ENCODE assay signal across 16 mouse cellular contexts in genomic region chr7:118937469-118938387, GRCm38 (mm10). TPM values are rescaled to one million over a fixed set of nuclear protein-coding genes. Genes with fewer than 3 reads are reported as not detected.
DNase-seq lines count a peak whose midpoint lies in the region; ATAC-seq lines count a peak whose summit lies in the region.
"Had no signal": no experiment of that assay in that cellular context is flagged by ENCODE, and none has a peak within 500 bp of the region (broad histone marks: within the 10 kb centered on the region; RNA-seq: fewer than 3 reads in every experiment).

No protein-coding gene starts in this region.

- WGBS in liver, embryonic 13.5 days (ENCODE audit: insufficient replicate concordance), result 29% methylated on average over 11 of the region's 11 CpGs

- no peak overlapping the region for H3K27ac ChIP-seq in liver, embryonic 13.5 days
- H3K27ac ChIP-seq: embryonic facial prominence, embryonic 12.5 days; forebrain, embryonic 15.5 days; liver, embryonic 15.5 days; midbrain, embryonic 15.5 days had no signal

- no peak overlapping the region for H3K9ac ChIP-seq in liver, embryonic 13.5 days
- H3K9ac ChIP-seq: embryonic facial prominence, embryonic 12.5 days; forebrain, embryonic 15.5 days; liver, embryonic 15.5 days; midbrain, embryonic 15.5 days had no signal

- H3K9me3 ChIP-seq in liver, embryonic 13.5 days (replicated peaks), result no peaks in the 10 kb centered on the region
- H3K9me3 ChIP-seq: embryonic facial prominence, embryonic 12.5 days; forebrain, embryonic 15.5 days; liver, embryonic 15.5 days; midbrain, embryonic 15.5 days had no signal

- H3K4me3 ChIP-seq in liver, embryonic 13.5 days (replicated peaks), result no peak overlapping the region
- H3K4me3 ChIP-seq: embryonic facial prominence, embryonic 12.5 days; forebrain, embryonic 15.5 days; liver, embryonic 15.5 days; midbrain, embryonic 15.5 days had no signal

- H3K36me3 ChIP-seq in liver, embryonic 13.5 days, result no peaks in the 10 kb centered on the region
- H3K36me3 ChIP-seq: embryonic facial prominence, embryonic 12.5 days; forebrain, embryonic 15.5 days; liver, embryonic 15.5 days; midbrain, embryonic 15.5 days had no signal

- peaks cover 3% of the 10 kb centered on the region; the same call in 1 of the 2 replicates for H3K4me1 ChIP-seq in liver, embryonic 13.5 days (replicated peaks)
- H3K4me1 ChIP-seq: embryonic facial prominence, embryonic 12.5 days; forebrain, embryonic 15.5 days; liver, embryonic 15.5 days; midbrain, embryonic 15.5 days had no signal

- no peaks in the 10 kb centered on the region for H3K27me3 ChIP-seq in liver, embryonic 13.5 days
- H3K27me3 ChIP-seq: embryonic facial prominence, embryonic 12.5 days; forebrain, embryonic 15.5 days; liver, embryonic 15.5 days; midbrain, embryonic 15.5 days had no signal

- ATAC-seq in liver, embryonic 13.5 days (ENCODE audit: low read depth), result peak; percentile 64
- peak; percentile 65 for ATAC-seq in megakaryocyte progenitor cell, adult 5-6 weeks (replicated peaks; ENCODE audit: poor library complexity)
- no peak for ATAC-seq in inflammation-experienced regulatory T-cells, adult 6 months
- ATAC-seq: forebrain, embryonic 15.5 days; midbrain, embryonic 15.5 days had no signal

- DNase-seq in 416B (ENCODE audit: low read depth) (peak; percentile 43), MEL-GATA-1-ER (ENCODE audit: extremely low read depth, low read depth) (peak; percentile 64)
- DNase-seq in liver, embryonic 13.5 days, result no peak
- DNase-seq in retina, embryonic 14.5 days (ENCODE audit: low spot score), result no peak
- DNase-seq in urinary bladder, postnatal 4 days (ENCODE audit: low spot score in 2 of 2), result no peak
- no peak for DNase-seq in cerebellum, adult 9-11 months
- DNase-seq: cerebellum, adult 11 months; gastrocnemius, postnatal 36 days; heart, postnatal 4 days; kidney, adult 2 months had no signal

- no peak overlapping the region for H3K4me2 ChIP-seq in liver, embryonic 13.5 days
- H3K4me2 ChIP-seq: embryonic facial prominence, embryonic 12.5 days; forebrain, embryonic 15.5 days; liver, embryonic 15.5 days; midbrain, embryonic 15.5 days had no signal

RNA-seq across cellular contexts. Expression of gene Gprc5b, which starts 57.3 kb away (rescaled TPM):
- polyA plus RNA-seq in liver, embryonic 13.5 days (2015; fragmentation: Nextera tagmentation; extraction: Ambion mirVana), result 0.20 and 0.37 TPM in 2 replicates
- 0.71 and 3.3 TPM in 2 replicates for total RNA-seq in megakaryocyte progenitor cell, adult 5-6 weeks (2015)
- 0.47 and 1.2 TPM in 2 replicates for total RNA-seq in megakaryocyte progenitor cell, adult 5-6 weeks (2017)
- 1 to 10 TPM in 2 of 3 experiments, not detected in 1; 2.0 to 7.6 TPM for polyA plus RNA-seq in inflammation-experienced regulatory T-cells, adult 6 months (2017; shearing (Covaris generic))

Comparison
In these comparisons a context has a peak if more than half of its experiments do, and no peak if none do; other contexts are left out.
1. DNase-seq: peak in 416B (single experiment) and MEL-GATA-1-ER (single experiment); none in liver, embryonic 13.5 days (single experiment), retina, embryonic 14.5 days (single experiment), urinary bladder, postnatal 4 days (0 of 2) and cerebellum, adult 9-11 months (single experiment).